Mouse (Mus musculus): ENCODE results near the gene Mto1. TPM values are rescaled to one million over a fixed set of nuclear protein-coding genes. Genes with fewer than 3 reads are reported as not detected.
A peak's percentile ranks its signal among the peaks of the same experiment; 100 is the strongest.

The Mto1 gene
- polyA plus RNA-seq, 1 experiment from 2014 or later = 27.9 TPM

DNA sequence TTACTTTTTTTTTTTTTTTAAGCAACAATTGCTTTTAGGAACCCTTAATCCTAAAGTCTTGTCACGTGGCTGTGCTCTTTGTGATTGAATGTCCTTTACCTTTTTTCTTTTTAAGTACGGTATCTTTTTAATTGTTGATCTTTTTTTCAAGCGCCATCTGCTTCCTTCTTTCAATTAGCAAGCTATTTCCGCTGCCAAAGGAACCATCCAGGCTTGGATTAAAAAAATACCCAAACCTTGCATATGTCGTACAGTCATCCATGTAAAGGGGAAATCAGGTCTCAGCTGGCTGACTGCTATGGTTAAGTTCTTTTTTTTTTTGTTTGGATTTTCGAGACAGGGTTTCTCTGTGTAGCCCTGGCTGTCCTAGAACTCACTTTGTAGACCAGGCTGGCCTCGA lies 45.2 kb downstream of the Mto1 start:
- H3K27ac ChIP-seq (ENCODE audit: low read length) = no peak overlapping the region
- peaks cover 5% of the 10 kb centered on the region for H3K4me1 ChIP-seq (ENCODE audit: control insufficient read depth, insufficient read depth, low read length)
- H3K9ac ChIP-seq (ENCODE audit: low read depth, low read length) = no peak overlapping the region
- H3K27me3 ChIP-seq (ENCODE audit: control insufficient read depth, insufficient read depth, low read depth, low read length) = no peaks in the 10 kb centered on the region
- no peak overlapping the region for H3K4me3 ChIP-seq (ENCODE audit: low read depth, low read length)
- no peaks in the 10 kb centered on the region for H3K36me3 ChIP-seq (ENCODE audit: control insufficient read depth, insufficient read depth, low read length)
- 81% methylated on average over 7 of the region's 7 CpGs for WGBS
- H3K4me2 ChIP-seq (ENCODE audit: low read length) = no peak overlapping the region
- no peaks in the 10 kb centered on the region for H3K9me3 ChIP-seq (replicated peaks; ENCODE audit: control insufficient read depth, low read length, poor library complexity, severe bottlenecking)
- ATAC-seq = no peak

DNA sequence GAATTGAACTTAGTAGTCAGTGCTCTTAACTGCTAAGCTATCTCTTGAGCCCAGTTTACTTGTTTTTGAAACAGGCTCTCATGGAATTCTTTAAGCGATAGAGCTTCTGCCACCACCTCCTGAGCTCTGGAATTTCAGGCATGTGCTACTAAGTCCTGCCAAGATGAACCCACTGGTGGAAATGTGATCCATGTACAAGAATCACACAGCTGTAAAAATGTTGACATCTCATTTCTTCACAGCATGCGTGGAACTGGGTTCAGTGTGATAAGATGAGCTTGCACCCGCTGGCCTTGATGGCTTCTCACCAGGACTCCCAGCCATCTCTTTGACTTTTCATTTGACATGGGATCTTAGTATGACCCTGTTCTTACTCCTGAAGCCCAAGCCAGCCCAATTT lies 52.4 kb downstream of the Mto1 start:
- no peak for ATAC-seq
- 79% methylated on average over 3 of the region's 3 CpGs for WGBS

DNA sequence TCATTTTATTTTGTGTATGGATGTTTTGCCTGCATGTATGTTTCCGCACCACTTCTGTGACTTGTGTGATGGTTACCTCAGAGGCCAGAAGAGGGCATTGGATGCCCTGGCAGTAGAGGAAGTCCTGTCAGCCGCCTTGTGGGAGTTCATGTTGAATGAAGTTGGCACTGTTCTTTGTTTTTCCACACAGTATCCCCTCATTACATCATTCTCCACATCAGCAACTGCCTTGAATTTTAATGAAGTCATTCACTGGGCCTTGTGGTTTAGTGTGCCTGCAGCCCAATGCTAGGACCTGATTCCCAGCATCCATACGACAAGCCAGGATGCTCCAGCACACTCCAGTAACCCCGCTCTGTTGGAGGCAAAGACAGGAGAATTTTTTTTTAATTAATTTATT lies 53.3 kb downstream of the Mto1 start:
- no peak for ATAC-seq
- H3K27ac ChIP-seq (ENCODE audit: low read length) = no peak overlapping the region
- peaks cover 16% of the 10 kb centered on the region for H3K4me1 ChIP-seq (ENCODE audit: control insufficient read depth, insufficient read depth, low read length)
- no peak overlapping the region for H3K4me2 ChIP-seq (ENCODE audit: low read length)
- H3K27me3 ChIP-seq (ENCODE audit: control insufficient read depth, insufficient read depth, low read depth, low read length) = no peaks in the 10 kb centered on the region
- H3K36me3 ChIP-seq (ENCODE audit: control insufficient read depth, insufficient read depth, low read length) = no peaks in the 10 kb centered on the region
- H3K4me3 ChIP-seq (ENCODE audit: low read depth, low read length) = no peak overlapping the region
- 71% methylated on average over 4 of the region's 4 CpGs for WGBS
- H3K9me3 ChIP-seq (replicated peaks; ENCODE audit: control insufficient read depth, low read length, poor library complexity, severe bottlenecking) = no peaks in the 10 kb centered on the region
- no peak overlapping the region for H3K9ac ChIP-seq (ENCODE audit: low read depth, low read length)

More for the DNA sequence above, 52.4 kb downstream of the Mto1 start:
- no peaks in the 10 kb centered on the region for H3K27me3 ChIP-seq (ENCODE audit: control insufficient read depth, insufficient read depth, low read depth, low read length)
- H3K4me1 ChIP-seq (ENCODE audit: control insufficient read depth, insufficient read depth, low read length) = peaks cover 12% of the 10 kb centered on the region
- no peak overlapping the region for H3K27ac ChIP-seq (ENCODE audit: low read length)
- no peak overlapping the region for H3K4me2 ChIP-seq (ENCODE audit: low read length)
- no peaks in the 10 kb centered on the region for H3K9me3 ChIP-seq (replicated peaks; ENCODE audit: control insufficient read depth, low read length, poor library complexity, severe bottlenecking)
- no peak overlapping the region for H3K4me3 ChIP-seq (ENCODE audit: low read depth, low read length)
- no peak overlapping the region for H3K9ac ChIP-seq (ENCODE audit: low read depth, low read length)
- no peaks in the 10 kb centered on the region for H3K36me3 ChIP-seq (ENCODE audit: control insufficient read depth, insufficient read depth, low read length)

DNA sequence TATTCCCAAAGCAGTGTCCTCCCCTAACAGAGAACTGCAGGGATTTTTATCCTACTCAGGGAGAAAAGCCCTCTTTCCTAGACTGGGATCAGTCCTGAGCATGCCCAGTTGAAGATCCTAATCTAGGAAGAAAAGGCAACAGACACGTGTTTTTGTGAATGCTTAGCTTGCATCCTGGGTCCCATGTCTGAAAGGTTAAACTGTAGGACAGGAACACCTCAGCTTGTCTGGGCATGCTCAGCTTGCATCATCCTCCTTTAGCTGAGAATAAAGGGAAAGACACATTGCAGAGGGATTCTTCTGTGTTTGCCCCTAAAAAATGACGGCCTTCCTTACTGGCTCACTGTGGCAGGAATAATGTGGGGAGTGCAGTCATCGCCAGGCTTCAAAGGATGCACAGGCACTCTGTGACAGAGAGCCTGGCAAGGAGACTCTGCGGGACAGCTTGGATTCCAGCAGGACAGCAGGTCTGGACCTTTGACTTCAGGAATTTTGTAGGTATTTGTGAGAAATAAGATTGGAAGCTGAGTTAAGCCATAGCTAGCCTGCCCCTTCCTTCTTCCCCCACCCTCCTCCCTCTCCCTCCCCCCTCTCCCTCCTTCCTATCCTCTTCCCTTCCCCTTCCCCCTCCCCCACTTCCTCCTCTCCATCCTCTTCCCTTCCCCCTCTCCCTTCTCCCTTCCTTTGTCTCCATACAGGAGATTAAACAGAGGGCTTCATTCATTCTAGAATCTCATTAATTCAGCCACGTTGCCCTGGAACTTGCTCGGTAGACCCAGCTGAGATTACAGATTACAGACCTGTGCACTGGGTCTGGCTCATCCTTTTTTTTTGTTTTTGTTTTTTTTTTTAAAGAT lies 55.4 kb downstream of the Mto1 start:
- peak overlapping the region; percentile 52 for H3K9ac ChIP-seq (ENCODE audit: low read depth, low read length)
- H3K27me3 ChIP-seq (ENCODE audit: control insufficient read depth, insufficient read depth, low read depth, low read length) = no peaks in the 10 kb centered on the region
- no peaks in the 10 kb centered on the region for H3K9me3 ChIP-seq (replicated peaks; ENCODE audit: control insufficient read depth, low read length, poor library complexity, severe bottlenecking)
- peaks cover 18% of the 10 kb centered on the region for H3K4me1 ChIP-seq (ENCODE audit: control insufficient read depth, insufficient read depth, low read length)
- no peaks in the 10 kb centered on the region for H3K36me3 ChIP-seq (ENCODE audit: control insufficient read depth, insufficient read depth, low read length)
- WGBS = 1% methylated on average over 6 of the region's 6 CpGs
- peak overlapping the region; percentile 24 for H3K4me3 ChIP-seq (ENCODE audit: low read depth, low read length)
- H3K27ac ChIP-seq (ENCODE audit: low read length) = peak overlapping the region; percentile 80
- peak; percentile 77 for ATAC-seq
- peak overlapping the region; percentile 44 for H3K4me2 ChIP-seq (ENCODE audit: low read length)

DNA sequence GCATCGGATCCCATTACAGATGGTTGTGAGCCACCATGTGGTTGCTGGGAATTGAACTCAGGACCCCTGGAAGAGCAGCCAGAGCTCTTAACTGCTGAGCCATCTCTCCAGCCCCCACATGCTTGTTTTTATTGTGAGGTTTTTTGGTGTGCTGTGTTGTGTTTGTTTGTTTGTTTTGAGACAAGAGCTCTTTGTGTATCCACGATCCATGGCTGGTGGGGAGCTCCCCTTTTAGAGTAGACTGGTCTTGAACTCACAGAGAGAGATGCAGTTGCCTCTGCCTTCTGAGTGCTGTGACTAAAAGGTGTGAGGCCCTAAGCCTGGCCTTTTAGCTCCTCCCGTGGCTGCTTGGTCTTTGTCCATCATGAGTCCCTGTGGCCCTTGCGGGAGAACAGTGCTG lies 56.1 kb downstream of the Mto1 start:
- Histone ChIP-seq H3K9ac (ENCODE audit: low read depth, low read length) (no peak overlapping the region), H3K36me3 (ENCODE audit: control insufficient read depth, insufficient read depth, low read length) (peaks cover 3% of the 10 kb centered on the region; the same call in 1 of the 2 replicates), H3K4me2 (ENCODE audit: low read length) (peak overlapping the region; percentile 44), H3K27ac (ENCODE audit: low read length) (peak overlapping the region; percentile 80), H3K4me3 (ENCODE audit: low read depth, low read length) (peak overlapping the region; percentile 24), H3K4me1 (ENCODE audit: control insufficient read depth, insufficient read depth, low read length) (peaks cover 18% of the 10 kb centered on the region), H3K27me3 (ENCODE audit: control insufficient read depth, insufficient read depth, low read depth, low read length) (no peaks in the 10 kb centered on the region), H3K9me3 (replicated peaks; ENCODE audit: control insufficient read depth, low read length, poor library complexity, severe bottlenecking) (no peaks in the 10 kb centered on the region)
- ATAC-seq = 0 out of 2 replicates have a peak, but pooled peaks have one; percentile 4
- WGBS = 53% methylated on average over 4 of the region's 4 CpGs

DNA sequence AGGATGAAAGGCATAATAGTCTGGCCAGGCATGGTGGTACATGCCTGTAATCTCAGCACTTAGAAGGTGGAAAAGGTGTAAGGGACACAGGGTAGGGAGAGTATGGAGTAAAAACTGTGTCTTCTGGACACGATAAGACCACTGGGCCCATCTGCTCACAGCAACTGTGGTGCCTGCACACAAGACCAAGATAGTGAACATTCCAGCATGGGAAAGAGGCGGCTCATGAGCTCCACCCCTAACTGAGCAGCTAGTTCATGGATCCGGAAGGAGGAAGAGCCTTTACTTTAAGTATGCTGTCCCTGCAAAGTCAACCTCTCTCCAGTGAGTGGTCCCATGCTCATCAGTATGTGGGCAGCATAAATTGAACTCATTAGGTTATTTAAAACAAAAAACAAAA lies 56.7 kb downstream of the Mto1 start:
- Histone ChIP-seq H3K36me3 (ENCODE audit: control insufficient read depth, insufficient read depth, low read length) (peaks cover 3% of the 10 kb centered on the region; the same call in 1 of the 2 replicates), H3K27me3 (ENCODE audit: control insufficient read depth, insufficient read depth, low read depth, low read length) (no peaks in the 10 kb centered on the region), H3K4me2 (ENCODE audit: low read length) (peak overlapping the region; percentile 44), H3K4me1 (ENCODE audit: control insufficient read depth, insufficient read depth, low read length) (peaks cover 18% of the 10 kb centered on the region), H3K9ac (ENCODE audit: low read depth, low read length) (no peak overlapping the region), H3K27ac (ENCODE audit: low read length) (peak overlapping the region; percentile 80), H3K9me3 (replicated peaks; ENCODE audit: control insufficient read depth, low read length, poor library complexity, severe bottlenecking) (no peaks in the 10 kb centered on the region), H3K4me3 (ENCODE audit: low read depth, low read length) (peak overlapping the region; percentile 24; the same call in 1 of the 2 replicates)
- 75% methylated on average over 3 of the region's 3 CpGs for WGBS
- no peak for ATAC-seq

DNA sequence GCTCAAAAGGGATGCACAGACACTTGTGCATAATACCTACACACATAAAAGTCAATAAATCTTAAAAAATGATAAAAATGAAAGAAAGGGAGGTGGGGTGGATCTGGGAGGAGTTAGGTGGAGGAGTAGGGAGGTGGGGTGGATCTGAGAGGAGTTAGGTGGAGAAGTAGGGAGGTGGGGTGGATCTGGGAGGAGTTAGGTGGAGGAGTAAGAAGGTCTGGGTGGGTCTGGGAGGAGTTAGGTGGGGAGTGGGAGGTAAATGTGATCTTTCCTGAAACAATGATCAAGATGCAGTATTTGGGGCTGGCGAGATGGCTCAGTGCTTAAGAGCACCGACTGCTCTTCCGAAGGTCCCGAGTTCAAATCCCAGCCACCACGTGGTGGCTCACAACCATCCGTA lies 57.2 kb downstream of the Mto1 start:
- Histone ChIP-seq H3K36me3 (ENCODE audit: control insufficient read depth, insufficient read depth, low read length) (peaks cover 3% of the 10 kb centered on the region; the same call in 1 of the 2 replicates), H3K27ac (ENCODE audit: low read length) (no peak overlapping the region), H3K4me2 (ENCODE audit: low read length) (peak overlapping the region; percentile 44), H3K9me3 (replicated peaks; ENCODE audit: control insufficient read depth, low read length, poor library complexity, severe bottlenecking) (no peaks in the 10 kb centered on the region), H3K4me1 (ENCODE audit: control insufficient read depth, insufficient read depth, low read length) (peaks cover 18% of the 10 kb centered on the region), H3K4me3 (ENCODE audit: low read depth, low read length) (no peak overlapping the region), H3K9ac (ENCODE audit: low read depth, low read length) (no peak overlapping the region), H3K27me3 (ENCODE audit: control insufficient read depth, insufficient read depth, low read depth, low read length) (no peaks in the 10 kb centered on the region)
- ATAC-seq = no peak
- WGBS = 96% methylated on average over 6 of the region's 6 CpGs

DNA sequence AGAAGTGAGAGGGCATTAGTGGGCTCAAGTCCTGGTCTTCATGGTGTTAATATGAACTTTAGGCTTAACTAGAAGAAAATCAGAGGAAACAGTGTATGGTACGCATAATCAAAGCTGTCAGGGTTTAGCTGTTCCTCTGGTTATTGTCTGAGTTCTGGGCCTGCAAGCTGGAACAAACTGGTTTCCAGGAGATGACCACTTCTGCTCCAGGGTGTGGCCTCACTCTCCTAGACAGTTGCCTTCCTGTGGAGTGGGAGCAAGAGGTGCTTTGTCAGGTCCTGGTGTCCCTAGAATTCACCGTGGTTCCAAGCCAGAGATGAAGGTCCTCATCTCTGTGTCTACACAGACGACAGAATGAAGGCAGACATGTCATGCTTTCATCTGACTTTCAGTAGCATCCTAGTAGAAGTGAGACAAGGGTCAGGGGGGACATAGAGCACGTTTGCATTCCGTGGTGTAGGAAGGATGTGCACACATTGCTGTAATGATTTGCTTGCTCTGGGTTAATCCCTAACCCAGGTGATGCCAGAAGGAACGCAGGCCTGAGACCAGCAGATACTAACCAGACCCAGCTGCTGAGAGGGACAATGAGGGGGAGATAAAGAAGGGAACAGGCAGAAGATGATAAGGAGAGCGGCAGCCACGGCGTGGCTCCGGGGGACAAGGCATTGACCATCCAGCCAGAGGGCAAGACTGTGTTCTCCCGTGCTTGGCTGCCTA lies 58.2 kb downstream of the Mto1 start:
- H3K4me3 ChIP-seq (ENCODE audit: low read depth, low read length) = no peak overlapping the region
- no peaks in the 10 kb centered on the region for H3K27me3 ChIP-seq (ENCODE audit: control insufficient read depth, insufficient read depth, low read depth, low read length)
- ATAC-seq = no peak
- no peaks in the 10 kb centered on the region for H3K9me3 ChIP-seq (replicated peaks; ENCODE audit: control insufficient read depth, low read length, poor library complexity, severe bottlenecking)
- H3K9ac ChIP-seq (ENCODE audit: low read depth, low read length) = no peak overlapping the region; the same call in 1 of the 2 replicates
- peaks cover 3% of the 10 kb centered on the region; the same call in 1 of the 2 replicates for H3K36me3 ChIP-seq (ENCODE audit: control insufficient read depth, insufficient read depth, low read length)
- H3K4me1 ChIP-seq (ENCODE audit: control insufficient read depth, insufficient read depth, low read length) = peaks cover 18% of the 10 kb centered on the region
- peak overlapping the region; percentile 27 for H3K4me2 ChIP-seq (ENCODE audit: low read length)
- WGBS = 71% methylated on average over 11 of the region's 11 CpGs
- no peak overlapping the region for H3K27ac ChIP-seq (ENCODE audit: low read length)

DNA sequence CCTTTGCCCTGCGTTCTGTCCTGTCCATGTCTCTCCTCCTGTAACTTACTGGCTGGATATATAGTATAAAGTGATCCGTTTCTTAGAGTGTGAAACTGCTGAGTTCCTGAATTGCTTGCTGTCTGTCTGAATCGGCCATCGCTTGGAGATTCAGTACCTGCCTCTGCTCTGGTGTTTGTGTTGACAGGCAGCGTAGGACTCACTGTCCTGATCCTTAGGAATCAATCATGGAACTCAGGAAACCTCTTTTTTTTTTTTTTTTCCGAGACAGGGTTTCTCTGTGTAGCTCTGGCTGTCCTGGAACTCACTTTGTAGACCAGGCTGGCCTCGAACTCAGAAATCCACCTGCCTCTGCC lies 58.7 kb downstream of the Mto1 start:
- no peak overlapping the region for H3K4me3 ChIP-seq (ENCODE audit: low read depth, low read length)
- no peak overlapping the region; the same call in 1 of the 2 replicates for H3K9ac ChIP-seq (ENCODE audit: low read depth, low read length)
- WGBS = 89% methylated on average over 7 of the region's 7 CpGs
- no peak overlapping the region; the same call in 1 of the 2 replicates for H3K4me2 ChIP-seq (ENCODE audit: low read length)
- no peak overlapping the region for H3K27ac ChIP-seq (ENCODE audit: low read length)
- peaks cover 5% of the 10 kb centered on the region; the same call in 1 of the 2 replicates for H3K36me3 ChIP-seq (ENCODE audit: control insufficient read depth, insufficient read depth, low read length)
- H3K4me1 ChIP-seq (ENCODE audit: control insufficient read depth, insufficient read depth, low read length) = peaks cover 18% of the 10 kb centered on the region
- ATAC-seq = no peak
- H3K9me3 ChIP-seq (replicated peaks; ENCODE audit: control insufficient read depth, low read length, poor library complexity, severe bottlenecking) = no peaks in the 10 kb centered on the region; the same call in 1 of the 2 replicates
- H3K27me3 ChIP-seq (ENCODE audit: control insufficient read depth, insufficient read depth, low read depth, low read length) = no peaks in the 10 kb centered on the region

Measured in midbrain, embryonic 16.5 days (tissue).